Mouse (Mus musculus): Measurements from ENCODE around the gene Nuak1. TPM values are rescaled to one million over a fixed set of nuclear protein-coding genes. Genes with fewer than 3 reads are reported as not detected.
"Not testable (repeated sequence)": the region's sequence is repeated elsewhere in the genome, so short reads cannot be mapped to it uniquely, and the experiment has no call there.

Gene Nuak1
- polyA plus RNA-seq (2012; ENCODE audit: insufficient read depth, insufficient read length, low replicate concordance, missing spikeins), result not detected in 2 replicates

DNA sequence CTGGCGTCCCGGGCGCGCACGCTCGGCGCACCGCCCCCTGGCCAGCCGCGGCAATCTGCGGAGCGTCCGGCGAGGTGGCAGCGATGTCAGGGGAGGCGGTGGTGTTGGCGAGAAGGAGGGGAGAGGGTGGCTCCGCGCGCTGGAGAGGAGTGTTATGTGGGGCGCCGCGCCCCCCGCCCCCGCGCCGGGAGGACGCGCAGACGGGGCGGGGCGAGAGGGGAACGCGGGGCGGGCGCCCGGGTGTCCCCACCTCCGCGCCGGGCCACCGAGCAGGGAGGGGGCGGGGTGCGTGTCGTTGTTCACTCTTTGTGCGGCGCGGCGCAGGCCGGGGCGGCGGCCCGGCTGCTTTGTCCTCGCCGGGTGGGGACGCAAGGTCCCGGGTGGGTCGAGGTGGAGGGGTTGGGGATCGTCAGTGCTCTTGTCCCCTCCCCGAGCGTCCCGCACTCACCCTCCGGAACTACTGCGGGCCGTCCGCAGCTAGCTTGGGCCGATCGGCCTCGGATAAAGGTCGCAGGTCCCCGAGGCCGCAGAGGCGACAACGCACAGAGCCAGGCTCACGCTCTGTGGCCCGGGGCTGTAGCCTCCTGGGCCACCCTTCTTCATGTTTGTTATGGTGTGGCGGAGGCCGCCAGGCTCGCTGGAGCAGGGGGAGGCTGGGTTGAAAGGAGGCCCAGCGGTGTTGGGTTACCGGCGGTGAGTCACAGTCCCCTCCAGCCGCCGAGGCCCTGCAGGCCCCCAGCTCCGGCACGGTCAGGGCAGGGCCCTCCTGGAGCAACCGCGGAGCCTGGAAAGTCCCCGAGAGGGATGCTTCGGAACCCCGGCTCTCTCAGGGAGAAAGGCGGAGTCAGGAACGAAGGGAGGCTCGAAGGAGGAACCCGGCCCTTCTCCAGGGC, at the start of gene Nuak1:
TSS of gene Nuak1 (minus strand) at position 57 of the 893 bp plus-strand sequence.
- TF ChIP-seq CTCF (IDR thresholded peaks at IDR 0.05; ENCODE audit: insufficient read depth, low read depth, low read length), result no peak
- TF ChIP-seq POLR2A (IDR thresholded peaks at IDR 0.05; ENCODE audit: insufficient read depth, low read depth, low read length), result peak; percentile 74
- under 1% methylated on average over 89 of the region's 94 CpGs for WGBS
- Histone ChIP-seq H3K4me3 (ENCODE audit: insufficient read depth, low read depth, low read length) (peak within 1 kb of the TSS; percentile 79), H3K27ac (ENCODE audit: insufficient read depth, low read depth, low read length) (peak within 1 kb of the TSS; percentile 93), H3K4me1 (ENCODE audit: control insufficient read depth, insufficient read depth, low read length) (peaks cover 27% of the 10 kb centered on the region)

DNA sequence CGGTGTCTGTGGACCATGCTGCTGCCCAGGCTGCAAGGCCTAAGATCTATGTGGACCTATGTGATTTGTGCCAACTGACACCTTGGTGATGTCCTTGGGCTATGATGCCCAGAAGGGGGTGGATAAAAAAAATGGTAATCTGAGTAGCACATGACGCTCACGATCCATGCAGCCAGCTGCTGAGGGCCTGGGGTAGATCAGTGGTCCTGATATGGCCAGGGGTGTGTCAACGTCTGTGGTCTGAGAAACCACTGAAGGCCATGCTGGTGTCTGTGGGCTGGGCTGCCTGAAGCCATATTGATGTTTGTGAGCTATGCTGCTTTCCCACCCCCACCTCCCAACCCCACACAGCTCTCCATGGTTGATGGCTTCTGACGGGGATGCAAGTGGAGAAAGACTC, 49.7 kb upstream of the Nuak1 start:
- 96% methylated on average over 5 of the region's 5 CpGs for WGBS
- Histone ChIP-seq H3K4me1 (ENCODE audit: control insufficient read depth, insufficient read depth, low read length) (no peaks in the 10 kb centered on the region), H3K4me3 (ENCODE audit: insufficient read depth, low read depth, low read length) (no peak overlapping the region), H3K27ac (ENCODE audit: insufficient read depth, low read depth, low read length) (no peak overlapping the region)
- TF ChIP-seq POLR2A (IDR thresholded peaks at IDR 0.05; ENCODE audit: insufficient read depth, low read depth, low read length), result no peak
- no peak for TF ChIP-seq CTCF (IDR thresholded peaks at IDR 0.05; ENCODE audit: insufficient read depth, low read depth, low read length)

DNA sequence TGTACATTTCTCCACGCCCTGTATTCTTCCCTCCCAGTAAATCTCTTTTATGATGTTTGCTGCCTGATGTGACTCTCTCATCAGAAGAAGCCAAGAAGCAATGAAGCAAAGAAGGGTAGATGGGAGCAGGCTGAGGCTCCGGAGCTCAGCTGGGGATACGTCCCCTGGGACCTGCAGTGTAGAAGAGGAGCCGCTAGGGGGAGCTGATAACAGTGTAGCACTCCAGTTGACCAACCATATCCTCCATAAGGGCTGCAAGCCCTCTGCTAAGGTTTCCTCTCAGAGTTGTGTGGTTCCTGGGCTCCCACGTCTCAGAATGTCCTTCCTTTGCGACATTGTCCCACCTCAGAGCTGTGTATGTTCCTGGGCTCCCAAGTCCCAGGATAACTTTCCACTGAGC, 47.9 kb upstream of the Nuak1 start:
- peak; percentile 29; the same call in 1 of the 2 replicates for TF ChIP-seq CTCF (IDR thresholded peaks at IDR 0.05; ENCODE audit: insufficient read depth, low read depth, low read length)
- no peak for TF ChIP-seq POLR2A (IDR thresholded peaks at IDR 0.05; ENCODE audit: insufficient read depth, low read depth, low read length)
- Histone ChIP-seq H3K4me1 (ENCODE audit: control insufficient read depth, insufficient read depth, low read length) (no peaks in the 10 kb centered on the region), H3K4me3 (ENCODE audit: insufficient read depth, low read depth, low read length) (no peak overlapping the region), H3K27ac (ENCODE audit: insufficient read depth, low read depth, low read length) (no peak overlapping the region)
- 50% methylated on average over 6 of the region's 6 CpGs for WGBS

DNA sequence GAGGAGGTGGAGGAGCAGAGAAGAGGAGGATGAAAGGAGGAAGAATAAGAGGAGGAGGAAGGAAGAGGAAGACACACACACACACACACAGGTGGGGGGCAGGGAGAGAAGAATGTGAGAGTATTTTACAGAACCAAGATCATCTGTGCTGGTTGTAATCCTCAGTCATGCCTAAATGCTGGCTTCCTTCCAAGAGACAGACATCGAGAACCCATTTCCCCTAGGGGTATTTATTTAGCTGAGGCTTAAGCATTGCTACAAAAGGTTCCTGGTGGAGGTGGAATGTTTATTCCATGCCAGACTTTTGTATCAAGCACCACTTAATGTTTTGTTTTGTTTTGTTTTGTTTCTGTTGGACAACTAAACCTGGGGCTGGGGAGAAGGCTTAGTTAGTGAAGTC, 44.3 kb upstream of the Nuak1 start:
- WGBS, result 54% methylated on average over 1 of the region's 1 CpGs
- TF ChIP-seq POLR2A (IDR thresholded peaks at IDR 0.05; ENCODE audit: insufficient read depth, low read depth, low read length), result no peak
- no peak for TF ChIP-seq CTCF (IDR thresholded peaks at IDR 0.05; ENCODE audit: insufficient read depth, low read depth, low read length)
- Histone ChIP-seq H3K27ac (ENCODE audit: insufficient read depth, low read depth, low read length) (no peak overlapping the region), H3K4me1 (ENCODE audit: control insufficient read depth, insufficient read depth, low read length) (no peaks in the 10 kb centered on the region; the same call in 1 of the 2 replicates), H3K4me3 (ENCODE audit: insufficient read depth, low read depth, low read length) (no peak overlapping the region)

DNA sequence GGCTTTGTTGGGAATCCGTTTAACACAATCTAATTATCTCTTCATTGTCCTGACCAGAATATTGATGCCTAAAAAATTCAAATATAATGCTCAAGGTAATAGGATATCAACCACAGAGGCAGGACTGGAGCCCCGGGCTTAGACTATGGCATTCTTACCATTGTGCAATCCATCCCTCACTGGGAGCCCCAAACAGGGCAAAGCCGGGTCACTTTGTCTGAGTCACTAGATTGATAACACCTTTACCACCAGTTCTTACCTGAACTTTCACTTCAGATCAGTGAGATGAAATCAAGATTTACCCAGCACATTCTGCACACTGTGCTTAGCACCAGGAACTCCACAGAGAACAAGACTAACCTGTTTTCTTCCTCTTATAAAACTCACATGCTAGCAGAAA, 43.2 kb upstream of the Nuak1 start:
- TF ChIP-seq CTCF (IDR thresholded peaks at IDR 0.05; ENCODE audit: insufficient read depth, low read depth, low read length), result no peak
- TF ChIP-seq POLR2A (IDR thresholded peaks at IDR 0.05; ENCODE audit: insufficient read depth, low read depth, low read length), result no peak
- 89% methylated on average over 3 of the region's 3 CpGs for WGBS
- Histone ChIP-seq H3K27ac (ENCODE audit: insufficient read depth, low read depth, low read length) (no peak overlapping the region), H3K4me3 (ENCODE audit: insufficient read depth, low read depth, low read length) (no peak overlapping the region), H3K4me1 (ENCODE audit: control insufficient read depth, insufficient read depth, low read length) (no peaks in the 10 kb centered on the region; the same call in 1 of the 2 replicates)

DNA sequence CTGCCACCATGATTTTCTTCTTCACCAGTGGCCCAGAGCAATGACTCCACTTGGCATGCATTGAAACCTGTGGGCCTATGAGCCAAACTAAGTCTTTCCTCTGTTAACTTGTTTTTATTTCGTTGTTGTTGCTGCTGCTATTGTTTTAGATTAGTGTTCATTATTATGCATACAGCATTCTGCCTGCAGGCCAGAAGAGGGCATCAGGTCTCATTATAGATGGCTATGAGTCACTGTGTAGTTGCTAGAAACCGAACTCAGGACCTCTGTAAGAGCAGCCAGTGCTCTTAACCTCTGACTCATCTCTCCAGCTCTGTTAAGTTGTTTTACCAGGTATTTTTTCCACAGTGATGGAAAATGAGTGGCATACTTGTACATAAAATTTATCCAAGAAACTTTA, 42.7 kb upstream of the Nuak1 start:
- 85% methylated on average over 2 of the region's 2 CpGs for WGBS

DNA sequence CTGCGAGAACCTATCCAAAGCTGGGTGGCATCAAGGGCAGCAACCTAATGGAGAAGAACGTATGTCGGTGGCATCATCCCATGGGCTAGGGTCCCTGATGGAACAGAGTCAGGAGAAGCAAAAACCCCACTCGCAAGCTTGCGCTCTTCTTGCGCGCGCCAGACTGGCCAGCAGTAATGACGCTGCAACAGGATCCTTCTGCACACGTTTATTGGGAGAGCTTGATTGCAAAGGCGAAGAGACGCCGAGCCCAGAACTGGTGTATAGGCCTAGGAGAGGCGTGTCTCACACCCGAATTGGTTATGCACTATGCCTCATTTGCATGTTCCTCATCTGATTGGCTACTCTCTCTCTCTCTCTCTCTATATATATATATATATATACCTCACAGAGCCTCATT, 42.0 kb upstream of the Nuak1 start:
- H3K27ac ChIP-seq (ENCODE audit: insufficient read depth, low read depth, low read length); H3K4me3 ChIP-seq (ENCODE audit: insufficient read depth, low read depth, low read length); H3K4me1 ChIP-seq (ENCODE audit: control insufficient read depth, insufficient read depth, low read length): not testable (repeated sequence)
- 96% methylated on average over 15 of the region's 15 CpGs for WGBS

More for the DNA sequence above, 42.7 kb upstream of the Nuak1 start:
- no peak for TF ChIP-seq CTCF (IDR thresholded peaks at IDR 0.05; ENCODE audit: insufficient read depth, low read depth, low read length)
- TF ChIP-seq POLR2A (IDR thresholded peaks at IDR 0.05; ENCODE audit: insufficient read depth, low read depth, low read length), result no peak
- H3K4me1 ChIP-seq (ENCODE audit: control insufficient read depth, insufficient read depth, low read length), result no peaks in the 10 kb centered on the region; the same call in 1 of the 2 replicates
- no peak overlapping the region for H3K4me3 ChIP-seq (ENCODE audit: insufficient read depth, low read depth, low read length)
- no peak overlapping the region for H3K27ac ChIP-seq (ENCODE audit: insufficient read depth, low read depth, low read length)

DNA sequence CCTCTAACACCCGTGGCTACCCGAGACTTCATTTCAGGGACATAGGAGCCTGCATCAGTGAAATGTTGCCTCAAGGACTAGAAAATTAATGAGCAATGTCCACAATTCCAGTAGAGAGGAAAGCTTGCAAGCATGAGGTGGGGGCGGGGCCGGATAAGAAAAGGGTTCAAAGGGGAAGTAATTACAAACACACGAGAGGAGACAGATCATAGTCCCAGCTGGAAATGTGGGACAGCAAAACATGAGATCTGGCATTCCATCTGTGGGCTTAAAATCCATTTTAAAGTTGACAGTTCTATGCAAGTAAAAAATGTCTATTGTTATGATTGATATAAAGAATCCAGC, 40.9 kb upstream of the Nuak1 start:
- Histone ChIP-seq H3K27ac (ENCODE audit: insufficient read depth, low read depth, low read length) (no peak overlapping the region), H3K4me3 (ENCODE audit: insufficient read depth, low read depth, low read length) (no peak overlapping the region), H3K4me1 (ENCODE audit: control insufficient read depth, insufficient read depth, low read length) (no peaks in the 10 kb centered on the region; the same call in 1 of the 2 replicates)
- WGBS, result 69% methylated on average over 5 of the region's 5 CpGs
- TF ChIP-seq CTCF (IDR thresholded peaks at IDR 0.05; ENCODE audit: insufficient read depth, low read depth, low read length) (no peak), POLR2A (IDR thresholded peaks at IDR 0.05; ENCODE audit: insufficient read depth, low read depth, low read length) (no peak)

DNA sequence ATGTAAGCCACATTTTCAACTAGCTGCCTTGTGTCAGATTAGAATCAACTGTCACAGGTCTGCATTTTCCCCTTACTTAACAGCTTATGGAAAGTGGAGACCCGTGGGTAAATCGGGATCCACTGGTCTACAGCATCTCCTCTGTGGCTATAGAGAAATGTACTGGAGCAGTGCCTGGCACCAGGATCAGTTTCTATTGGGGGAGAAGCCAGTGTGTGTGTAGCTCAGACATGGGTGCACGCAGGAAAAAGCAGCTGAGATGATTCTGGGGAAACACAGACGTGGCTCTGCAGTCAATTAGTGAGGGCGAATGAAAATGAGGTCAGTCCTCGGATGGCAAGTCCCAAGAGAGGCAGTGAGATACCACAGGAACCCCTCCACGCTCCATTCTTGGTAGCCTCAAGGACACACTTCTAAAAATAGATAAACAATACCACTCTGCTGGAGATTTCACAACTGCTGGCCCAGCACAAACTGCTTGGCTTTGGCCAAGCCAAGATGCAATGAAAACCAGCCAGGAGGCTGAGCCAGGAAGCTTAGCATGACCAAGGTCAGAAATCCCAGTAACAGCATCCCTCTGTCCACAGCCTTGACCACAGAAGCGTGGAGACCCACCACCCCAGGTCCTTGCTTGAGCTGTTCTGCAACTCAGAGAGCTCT, 40.4 kb upstream of the Nuak1 start:
- Histone ChIP-seq H3K4me3 (ENCODE audit: insufficient read depth, low read depth, low read length) (no peak overlapping the region), H3K27ac (ENCODE audit: insufficient read depth, low read depth, low read length) (no peak overlapping the region), H3K4me1 (ENCODE audit: control insufficient read depth, insufficient read depth, low read length) (no peaks in the 10 kb centered on the region; the same call in 1 of the 2 replicates)
- WGBS, result 53% methylated on average over 8 of the region's 8 CpGs
- TF ChIP-seq POLR2A (IDR thresholded peaks at IDR 0.05; ENCODE audit: insufficient read depth, low read depth, low read length) (no peak), CTCF (IDR thresholded peaks at IDR 0.05; ENCODE audit: insufficient read depth, low read depth, low read length) (no peak)

Measured in olfactory bulb, adult 2 months (tissue).